Mouse (Mus musculus) gastrocnemius, adult 2 months (tissue): ENCODE data around the gene Dcakd. TPM values are rescaled to one million over a fixed set of nuclear protein-coding genes. Genes with fewer than 3 reads are reported as not detected.

ENCODE experiments used
- DNase-seq: peaks from one replicate; pipeline ENCODE4 v3.0.0; 2022
- H3K27ac ChIP-seq: fragments of 200-600 bp; 2 replicates; pipeline ENCODE4 v1.8.1; 2022; ENCODE audit warnings: mild to moderate bottlenecking
- H3K4me3 ChIP-seq: fragments of 200-600 bp; 2 replicates; pipeline ENCODE4 v1.8.1; 2022; ENCODE audit warnings: mild to moderate bottlenecking, moderate library complexity
- CTCF ChIP-seq: fragments of 200-600 bp; IDR thresholded peaks from 2 replicates; pipeline ENCODE4 v1.8.1; 2022; ENCODE audit warnings: antibody characterized with exemption, mild to moderate bottlenecking, moderate library complexity
- intact Hi-C: fragments of 180-260 bp; cut with DNase I; formaldehyde crosslinking; loops from one replicate; pipeline ENCODE4 v1.15.1; 2025
- total RNA-seq, 2 experiments: library from RNA; stranded (reverse); gene quantifications; 2 replicates each; pipeline ENCODE4 v1.2.3; 2021

Dcakd gene
- total RNA-seq, 2 experiments from 2014 or later, result 12.4 to 25.8 TPM

- DNase-seq, result peak; percentile 7
- no peak for TF ChIP-seq CTCF
- intact Hi-C loops, result no loop called here
- Histone ChIP-seq H3K27ac (peak overlapping the region; percentile 92), H3K4me3 (peak overlapping the region; percentile 88)
Observed at GRCm38 (mm10) chr11:103015881-103016825, 12.0 kb downstream of the Dcakd start.

- intact Hi-C loops, result no loop called here
- Histone ChIP-seq H3K4me3 (no peak overlapping the region), H3K27ac (no peak overlapping the region)
- TF ChIP-seq CTCF, result no peak
- DNase-seq, result no peak
Observed at GRCm38 (mm10) chr11:103011206-103011497, 17.0 kb downstream of the Dcakd start.

- Histone ChIP-seq H3K4me3 (no peak overlapping the region), H3K27ac (no peak overlapping the region)
- intact Hi-C loops, result no loop called here
- no peak for TF ChIP-seq CTCF
- DNase-seq, result no peak
Observed at GRCm38 (mm10) chr11:103010454-103011205, 17.5 kb downstream of the Dcakd start.

DNA sequence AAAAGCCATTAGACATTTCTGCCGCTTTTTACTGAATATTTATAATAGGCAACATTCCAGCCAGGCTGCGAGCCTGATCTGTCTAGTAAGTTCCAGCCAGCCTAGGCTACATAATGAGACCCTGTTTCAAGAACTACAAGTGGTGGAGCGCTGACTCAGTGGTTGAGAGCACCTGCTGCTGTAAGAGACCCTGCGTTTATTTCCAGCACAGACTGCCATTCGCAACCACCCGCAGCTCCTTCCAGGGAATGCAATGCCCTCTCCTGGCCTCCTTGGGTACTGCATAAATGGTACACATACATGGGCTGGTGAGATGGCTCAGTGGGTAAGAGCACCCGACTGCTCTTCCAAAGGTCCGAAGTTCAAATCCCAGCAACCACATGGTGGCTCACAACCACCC, 18.9 kb downstream of the Dcakd start:
- intact Hi-C loops, result no loop called here

DNA sequence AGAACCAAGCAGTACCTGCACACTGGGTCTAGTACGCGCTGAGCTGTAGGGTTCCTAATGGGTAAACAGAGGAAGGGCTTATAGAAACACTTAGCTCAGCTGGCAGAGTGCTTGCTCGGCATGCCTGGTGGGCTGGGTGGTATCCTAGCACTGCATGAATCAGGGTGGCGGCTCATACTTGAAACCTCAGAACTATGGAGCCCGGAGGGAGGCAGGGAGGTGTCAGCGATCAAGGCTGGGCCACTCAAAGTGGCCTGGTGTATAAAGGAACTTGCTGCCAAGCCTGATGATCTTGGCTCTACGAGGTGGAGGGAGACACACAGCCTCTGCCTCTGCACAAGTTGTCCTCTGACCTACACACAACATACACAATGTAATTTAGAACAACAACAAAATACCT, 19.6 kb downstream of the Dcakd start:
- peak; percentile 9 for DNase-seq
- intact Hi-C loops, result no loop called here
- H3K4me3 ChIP-seq, result no peak overlapping the region
- no peak for TF ChIP-seq CTCF
- H3K27ac ChIP-seq, result no peak overlapping the region

More for the DNA sequence above, 18.9 kb downstream of the Dcakd start:
- Histone ChIP-seq H3K27ac (no peak overlapping the region), H3K4me3 (no peak overlapping the region)
- peak; percentile 18 for DNase-seq
- peak; percentile 39; the same call in 1 of the 2 replicates for TF ChIP-seq CTCF

DNA sequence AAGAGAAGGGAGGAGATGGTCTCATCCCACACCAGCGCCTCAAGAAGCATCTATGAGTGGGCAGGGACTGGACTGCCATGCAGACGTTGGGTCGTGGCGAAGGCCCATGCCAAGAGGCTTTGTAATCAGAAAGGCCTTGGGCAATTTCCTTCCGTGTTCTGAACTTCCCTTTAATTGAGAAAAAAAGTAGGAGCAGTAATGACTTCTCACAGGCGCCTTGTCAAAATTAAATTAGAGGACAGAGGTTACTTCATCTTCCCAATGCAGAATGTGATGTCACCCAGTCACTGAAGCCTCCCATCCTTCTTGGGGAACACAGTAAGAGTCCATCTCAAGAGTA, 21.2 kb downstream of the Dcakd start:
- Histone ChIP-seq H3K27ac (peak overlapping the region; percentile 48), H3K4me3 (no peak overlapping the region)
- no peak for TF ChIP-seq CTCF
- intact Hi-C loops, result no loop called here
- peak; percentile 45 for DNase-seq

- peak overlapping the region; percentile 48 for H3K27ac ChIP-seq
- H3K4me3 ChIP-seq, result no peak overlapping the region
- intact Hi-C loops, result no loop called here
- peak; percentile 11 for DNase-seq
- TF ChIP-seq CTCF, result no peak
Observed at GRCm38 (mm10) chr11:103006286-103007000, 21.7 kb downstream of the Dcakd start.

- DNase-seq, result peak; percentile 16
- no peak for TF ChIP-seq CTCF
- Histone ChIP-seq H3K4me3 (no peak overlapping the region), H3K27ac (peak overlapping the region; percentile 31; the same call in 1 of the 2 replicates)
- intact Hi-C loops, result no loop called here
Observed at GRCm38 (mm10) chr11:103005254-103005981, 22.7 kb downstream of the Dcakd start.

DNA sequence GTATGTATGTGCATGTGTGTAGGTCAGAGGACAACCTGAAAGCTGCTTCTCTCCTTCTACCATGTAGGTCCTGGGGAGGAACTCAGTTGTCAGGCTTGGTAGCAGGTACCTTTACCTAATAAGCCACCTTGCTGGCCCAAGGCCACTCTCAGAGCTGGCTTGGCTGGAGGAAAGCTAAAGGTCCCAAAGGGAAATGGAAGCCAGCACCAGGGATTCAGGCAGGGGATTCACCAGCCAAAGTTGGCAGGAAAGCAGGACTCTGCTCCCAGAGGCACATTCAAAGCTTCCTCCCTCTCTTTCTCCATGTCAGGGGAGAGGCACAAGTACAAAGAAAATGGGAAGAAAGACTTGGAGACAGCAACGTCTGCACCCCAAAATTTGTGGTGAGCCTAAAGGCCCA, 23.3 kb downstream of the Dcakd start:
- DNase-seq, result peak; percentile 12
- no peak for TF ChIP-seq CTCF
- Histone ChIP-seq H3K27ac (peak overlapping the region; percentile 31; the same call in 1 of the 2 replicates), H3K4me3 (no peak overlapping the region)
- intact Hi-C loops, result no loop called here

DNA sequence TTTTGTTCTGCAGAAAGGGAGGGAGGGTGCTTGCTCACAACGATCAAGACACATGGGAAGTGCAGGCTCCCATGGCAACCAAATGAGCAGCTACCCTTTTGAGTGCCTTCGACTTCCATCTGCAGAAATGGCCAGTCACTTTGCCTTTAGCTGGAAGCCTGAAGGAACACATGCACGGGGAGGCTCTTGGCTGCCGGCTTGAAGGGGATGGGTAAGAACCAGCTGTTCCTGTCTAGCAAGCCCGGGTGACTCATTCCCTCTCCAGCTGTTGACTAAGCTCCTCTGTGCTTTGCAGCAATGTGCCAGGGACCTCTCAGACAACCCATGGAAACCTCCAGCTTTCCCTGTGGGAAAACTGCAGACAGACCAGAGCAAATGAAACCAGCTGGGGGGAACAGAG, 24.9 kb downstream of the Dcakd start:
- Histone ChIP-seq H3K27ac (peak overlapping the region; percentile 67), H3K4me3 (no peak overlapping the region)
- intact Hi-C loops, result no loop called here
- no peak for TF ChIP-seq CTCF
- DNase-seq, result peak; percentile 85

DNA sequence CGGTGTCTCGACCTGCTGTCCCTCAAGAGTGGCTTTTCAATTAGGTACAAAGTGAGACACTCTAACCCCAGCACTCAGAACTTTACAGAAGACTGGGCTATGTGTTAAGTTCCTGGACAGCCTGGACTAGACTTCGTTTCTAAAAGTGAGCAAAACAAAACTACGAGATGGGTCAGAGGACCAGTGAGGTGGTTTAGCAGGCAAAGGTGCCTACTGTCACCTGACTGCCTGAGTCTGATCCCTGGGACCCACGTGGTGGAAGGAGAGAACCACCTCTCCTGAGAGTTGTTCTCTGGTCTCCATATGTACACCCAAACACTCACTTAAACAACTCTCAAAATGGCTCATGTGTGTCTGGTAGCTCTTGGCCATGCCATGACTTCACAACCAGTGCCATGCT, 27.1 kb downstream of the Dcakd start:
- H3K4me3 ChIP-seq, result no peak overlapping the region
- DNase-seq, result peak; percentile 7
- no peak for TF ChIP-seq CTCF
- intact Hi-C loops, result no loop called here
- H3K27ac ChIP-seq, result no peak overlapping the region

GRCm38 (mm10) chr11:103000111-103000510, 28.0 kb downstream of the Dcakd start:
- Histone ChIP-seq H3K4me3 (no peak overlapping the region), H3K27ac (no peak overlapping the region)
- TF ChIP-seq CTCF, result no peak
- intact Hi-C loops, result no loop called here
- DNase-seq, result peak; percentile 10
